Mouse (Mus musculus) kidney, postnatal 0 days (tissue): ENCODE data around the gene Dclk2. TPM values are rescaled to one million over a fixed set of nuclear protein-coding genes. Genes with fewer than 3 reads are reported as not detected.

Experiments used
- ATAC-seq: fragments of 200-750 bp; cut with Nextera tagmentation; replicated peaks from 2 replicates; pipeline ENCODE4 v1.8.0; 2017; ENCODE audit warnings: low read depth, moderate number of reproducible peaks, moderate TSS enrichment, moderate library complexity; ENCODE audit not compliant: low FRiP score
- DNase-seq: peaks from one replicate; pipeline ENCODE4 v3.0.0-alpha.2; 2016; ENCODE audit warnings: low spot score
- H3K27ac ChIP-seq: fragments of 300-500 bp; sonication (generic); 2 replicates; pipeline ENCODE4 v1.5.1; 2014; ENCODE audit warnings: mild to moderate bottlenecking
- H3K27me3 ChIP-seq: fragments of 300-500 bp; sonication (generic); 2 replicates; pipeline ENCODE4 v1.6.1; 2014; ENCODE audit warnings: low read length, mixed read lengths; ENCODE audit not compliant: insufficient read depth
- H3K36me3 ChIP-seq: fragments of 300-500 bp; sonication (generic); 2 replicates; pipeline ENCODE4 v1.6.1; 2014; ENCODE audit warnings: low read length, mixed read lengths; ENCODE audit not compliant: insufficient read depth
- H3K4me1 ChIP-seq: fragments of 300-500 bp; sonication (generic); replicated peaks from 2 replicates; pipeline ENCODE4 v1.6.1; 2014; ENCODE audit warnings: antibody characterized with exemption, low read length, mixed read lengths; ENCODE audit not compliant: insufficient read depth
- H3K4me2 ChIP-seq: fragments of 300-500 bp; sonication (generic); 2 replicates; pipeline ENCODE4 v1.6.1; 2014; ENCODE audit warnings: mild to moderate bottlenecking, low read length, moderate library complexity, mixed read lengths
- H3K4me3 ChIP-seq: fragments of 300-500 bp; sonication (generic); replicated peaks from 2 replicates; pipeline ENCODE4 v1.5.1; 2014; ENCODE audit warnings: low read depth, low read length
- H3K9ac ChIP-seq: fragments of 300-500 bp; sonication (generic); 2 replicates; pipeline ENCODE4 v1.6.1; 2014; ENCODE audit warnings: low read depth, low read length
- H3K9me3 ChIP-seq: fragments of 300-500 bp; sonication (generic); replicated peaks from 2 replicates; pipeline ENCODE4 v1.6.1; 2016; ENCODE audit warnings: low read length, inconsistent platforms, mixed read lengths
- CTCF ChIP-seq: IDR thresholded peaks from 2 replicates; pipeline ENCODE4 v1.5.1; 2016; ENCODE audit warnings: antibody characterized with exemption, low read depth, mild to moderate bottlenecking, moderate library complexity
- WGBS: fragments of 180-500 bp; shearing (Covaris S2); extraction: QIAGEN DNeasy Blood & Tissue Kit; methylation state at CpG from one replicate; pipeline ENCODE4 v1.1.7; 2014; 5-methylcytosine and 5-hydroxymethylcytosine counted together
- polyA plus RNA-seq: library from polyadenylated mRNA; unstranded; fragments of >200 nt; fragmentation: Nextera tagmentation; extraction: Ambion mirVana; gene quantifications from 2 replicates; pipeline ENCODE4 v1.2.1, GENCODE M21; 2015

Dclk2 gene
- polyA plus RNA-seq, 1 experiment from 2014 or later, result 2.3 TPM

GRCm38 (mm10) chr3:86812689-86813088, 108.0 kb downstream of the Dclk2 start:
- Histone ChIP-seq H3K4me2 (no peak overlapping the region), H3K9me3 (no peaks in the 10 kb centered on the region), H3K27me3 (no peaks in the 10 kb centered on the region), H3K4me1 (no peaks in the 10 kb centered on the region), H3K27ac (no peak overlapping the region), H3K36me3 (no peaks in the 10 kb centered on the region), H3K9ac (no peak overlapping the region), H3K4me3 (no peak overlapping the region)
- peak; percentile 80; the same call in 1 of the 2 replicates for ATAC-seq
- DNase-seq, result peak; percentile 88
- peak; percentile 93 for TF ChIP-seq CTCF
- 11% methylated on average over 3 of the region's 3 CpGs for WGBS

GRCm38 (mm10) chr3:86810908-86811307, 109.7 kb downstream of the Dclk2 start:
- no peak for TF ChIP-seq CTCF
- 89% methylated on average over 5 of the region's 5 CpGs for WGBS
- Histone ChIP-seq H3K9ac (no peak overlapping the region), H3K4me1 (no peaks in the 10 kb centered on the region), H3K36me3 (no peaks in the 10 kb centered on the region), H3K27ac (no peak overlapping the region), H3K4me3 (no peak overlapping the region), H3K4me2 (no peak overlapping the region), H3K9me3 (no peaks in the 10 kb centered on the region), H3K27me3 (no peaks in the 10 kb centered on the region)
- ATAC-seq (no peak), DNase-seq (no peak)

DNA sequence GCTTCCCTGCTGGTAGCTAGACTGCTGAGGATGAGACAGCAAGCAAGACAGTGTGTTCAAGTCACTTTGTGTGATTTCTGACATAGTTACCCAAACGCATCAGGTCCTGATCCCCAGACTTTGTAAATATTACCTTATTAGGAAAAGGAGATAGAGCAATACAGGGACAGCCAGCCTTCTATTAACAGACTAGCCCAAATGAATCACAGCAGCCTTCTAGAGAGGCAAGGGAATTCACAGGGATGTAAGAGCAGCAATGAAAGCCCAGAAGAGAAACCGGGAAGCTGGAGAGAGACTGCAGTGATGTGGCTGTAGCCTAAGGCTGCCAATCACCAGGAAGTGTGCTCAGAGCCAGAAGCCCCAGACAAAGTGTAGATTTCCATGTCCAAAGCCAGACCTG, 111.0 kb downstream of the Dclk2 start:
- WGBS, result 56% methylated on average over 2 of the region's 2 CpGs
- DNase-seq (no peak), ATAC-seq (no peak)
- H3K9me3 ChIP-seq, result no peaks in the 10 kb centered on the region
- H3K4me1 ChIP-seq, result no peaks in the 10 kb centered on the region
- no peak overlapping the region for H3K4me2 ChIP-seq
- no peak for TF ChIP-seq CTCF
- no peak overlapping the region for H3K9ac ChIP-seq
- no peaks in the 10 kb centered on the region for H3K36me3 ChIP-seq
- no peaks in the 10 kb centered on the region for H3K27me3 ChIP-seq
- no peak overlapping the region for H3K27ac ChIP-seq
- H3K4me3 ChIP-seq, result no peak overlapping the region

- WGBS, result 73% methylated on average over 9 of the region's 9 CpGs
- DNase-seq (no peak), ATAC-seq (no peak)
- Histone ChIP-seq H3K4me1 (no peaks in the 10 kb centered on the region), H3K27ac (no peak overlapping the region), H3K9ac (no peak overlapping the region), H3K4me3 (no peak overlapping the region), H3K27me3 (no peaks in the 10 kb centered on the region), H3K4me2 (no peak overlapping the region), H3K9me3 (no peaks in the 10 kb centered on the region), H3K36me3 (no peaks in the 10 kb centered on the region)
- TF ChIP-seq CTCF, result no peak
Observed at GRCm38 (mm10) chr3:86809199-86809598, 111.5 kb downstream of the Dclk2 start.

GRCm38 (mm10) chr3:86807750-86808467, 112.7 kb downstream of the Dclk2 start:
- no peak overlapping the region for H3K27ac ChIP-seq
- H3K4me1 ChIP-seq, result no peaks in the 10 kb centered on the region
- H3K27me3 ChIP-seq, result no peaks in the 10 kb centered on the region
- 77% methylated on average over 14 of the region's 14 CpGs for WGBS
- no peak overlapping the region for H3K9ac ChIP-seq
- H3K36me3 ChIP-seq, result no peaks in the 10 kb centered on the region
- no peak for ATAC-seq
- H3K4me3 ChIP-seq, result no peak overlapping the region
- no peak for DNase-seq
- TF ChIP-seq CTCF, result peak; percentile 55
- H3K9me3 ChIP-seq, result no peaks in the 10 kb centered on the region
- H3K4me2 ChIP-seq, result no peak overlapping the region

GRCm38 (mm10) chr3:86806834-86807233, 113.8 kb downstream of the Dclk2 start:
- no peak for TF ChIP-seq CTCF
- no peaks in the 10 kb centered on the region for H3K36me3 ChIP-seq
- no peaks in the 10 kb centered on the region for H3K9me3 ChIP-seq
- DNase-seq (no peak), ATAC-seq (no peak)
- 90% methylated on average over 9 of the region's 9 CpGs for WGBS
- no peak overlapping the region for H3K4me3 ChIP-seq
- no peaks in the 10 kb centered on the region for H3K27me3 ChIP-seq
- no peak overlapping the region for H3K27ac ChIP-seq
- H3K9ac ChIP-seq, result no peak overlapping the region
- no peaks in the 10 kb centered on the region for H3K4me1 ChIP-seq
- no peak overlapping the region for H3K4me2 ChIP-seq

- Histone ChIP-seq H3K4me3 (no peak overlapping the region), H3K4me1 (no peaks in the 10 kb centered on the region), H3K27ac (no peak overlapping the region), H3K36me3 (no peaks in the 10 kb centered on the region), H3K9ac (no peak overlapping the region), H3K4me2 (no peak overlapping the region), H3K27me3 (no peaks in the 10 kb centered on the region), H3K9me3 (no peaks in the 10 kb centered on the region)
- no peak for DNase-seq
- no peak for TF ChIP-seq CTCF
- ATAC-seq, result no peak
- 89% methylated on average over 9 of the region's 9 CpGs for WGBS
Observed at GRCm38 (mm10) chr3:86804265-86804664, 116.4 kb downstream of the Dclk2 start.
